Mouse (Mus musculus): ENCODE data around the gene C1ra. TPM values are rescaled to one million over a fixed set of nuclear protein-coding genes. Genes with fewer than 3 reads are reported as not detected.
"Not testable (repeated sequence)": the region's sequence is repeated elsewhere in the genome, so short reads cannot be mapped to it uniquely, and the experiment has no call there.

The C1ra gene
- polyA plus RNA-seq (2015; fragmentation: Nextera tagmentation; extraction: Ambion mirVana) = 23.2 and 24.7 TPM in 2 replicates

GRCm38 (mm10) chr6:124512355-124512836 is at the start of gene C1ra:
TSS of gene C1ra (plus strand) at chr6:124512405.
- H3K27ac ChIP-seq (ENCODE audit: low read length) = no peak within 1 kb of the TSS
- H3K4me1 ChIP-seq (ENCODE audit: insufficient read depth, low read depth, low read length) = no peaks in the 10 kb centered on the region
- H3K4me3 ChIP-seq (ENCODE audit: low read depth, low read length) = peak within 1 kb of the TSS; percentile 36
- H3K9ac ChIP-seq (replicated peaks; ENCODE audit: low read depth) = 0 out of 2 replicates have a peak within 1 kb of the TSS, but pooled peaks have one; percentile 43
- no peaks in the 10 kb centered on the region for H3K9me3 ChIP-seq (ENCODE audit: low read length)
- H3K36me3 ChIP-seq (ENCODE audit: insufficient read depth, low read length) = no peaks in the 10 kb centered on the region
- no peaks in the 10 kb centered on the region for H3K27me3 ChIP-seq (replicated peaks; ENCODE audit: insufficient read depth, low read length)
- WGBS = 3% methylated on average over 6 of the region's 6 CpGs
- peak within 1 kb of the TSS; percentile 63 for H3K4me2 ChIP-seq (replicated peaks; ENCODE audit: low read depth, low read length)
- TF ChIP-seq EP300 (IDR thresholded peaks at IDR 0.05) = no peak
- TF ChIP-seq CTCF (IDR thresholded peaks at IDR 0.05) = peak; percentile 83
- ATAC-seq (peak; percentile 67), DNase-seq (ENCODE audit: low spot score) (peak; percentile 87)

- no peak for ATAC-seq
- WGBS = 21% methylated on average over 8 of the region's 8 CpGs
- Histone ChIP-seq H3K9ac (replicated peaks; ENCODE audit: low read depth) (no peak overlapping the region), H3K36me3 (ENCODE audit: insufficient read depth, low read length) (no peaks in the 10 kb centered on the region), H3K27ac (ENCODE audit: low read length) (no peak overlapping the region), H3K9me3 (ENCODE audit: low read length) (no peaks in the 10 kb centered on the region), H3K4me1 (ENCODE audit: insufficient read depth, low read depth, low read length) (no peaks in the 10 kb centered on the region), H3K27me3 (replicated peaks; ENCODE audit: insufficient read depth, low read length) (no peaks in the 10 kb centered on the region), H3K4me3 (ENCODE audit: low read depth, low read length) (no peak overlapping the region), H3K4me2 (replicated peaks; ENCODE audit: low read depth, low read length) (no peak overlapping the region)
- no peak for DNase-seq (ENCODE audit: low spot score)
- TF ChIP-seq EP300 (IDR thresholded peaks at IDR 0.05) (no peak), CTCF (IDR thresholded peaks at IDR 0.05) (no peak)
These were observed 48.3 kb upstream of the C1ra start for GRCm38 (mm10) chr6:124463881-124464291.

- Histone ChIP-seq H3K4me2 (replicated peaks; ENCODE audit: low read depth, low read length) (peak within 1 kb of the TSS; percentile 62), H3K36me3 (ENCODE audit: insufficient read depth, low read length) (no peaks in the 10 kb centered on the region), H3K9me3 (ENCODE audit: low read length) (no peaks in the 10 kb centered on the region), H3K4me1 (ENCODE audit: insufficient read depth, low read depth, low read length) (no peaks in the 10 kb centered on the region), H3K9ac (replicated peaks; ENCODE audit: low read depth) (no peak within 1 kb of the TSS), H3K27ac (ENCODE audit: low read length) (no peak within 1 kb of the TSS), H3K27me3 (replicated peaks; ENCODE audit: insufficient read depth, low read length) (no peaks in the 10 kb centered on the region), H3K4me3 (ENCODE audit: low read depth, low read length) (peak within 1 kb of the TSS; percentile 28)
- WGBS = 6% methylated on average over 27 of the region's 27 CpGs
- ATAC-seq (peak; percentile 86), DNase-seq (ENCODE audit: low spot score) (peak; percentile 74)
- no peak for TF ChIP-seq CTCF (IDR thresholded peaks at IDR 0.05)
- TF ChIP-seq EP300 (IDR thresholded peaks at IDR 0.05) = no peak
These were observed 47.6 kb upstream of the C1ra start, which contains the start of gene Clstn3 for GRCm38 (mm10) chr6:124464305-124465271. TSS of gene Clstn3 (minus strand) at chr6:124464794.

- 36% methylated on average over 6 of the region's 6 CpGs for WGBS
- Histone ChIP-seq H3K27me3 (replicated peaks; ENCODE audit: insufficient read depth, low read length) (no peaks in the 10 kb centered on the region), H3K9ac (replicated peaks; ENCODE audit: low read depth) (no peak overlapping the region), H3K4me3 (ENCODE audit: low read depth, low read length) (peak overlapping the region; percentile 28; the same call in 1 of the 2 replicates), H3K9me3 (ENCODE audit: low read length) (no peaks in the 10 kb centered on the region), H3K27ac (ENCODE audit: low read length) (no peak overlapping the region), H3K4me1 (ENCODE audit: insufficient read depth, low read depth, low read length) (no peaks in the 10 kb centered on the region), H3K4me2 (replicated peaks; ENCODE audit: low read depth, low read length) (peak overlapping the region; percentile 62), H3K36me3 (ENCODE audit: insufficient read depth, low read length) (no peaks in the 10 kb centered on the region)
- no peak for DNase-seq (ENCODE audit: low spot score)
- no peak for ATAC-seq
- TF ChIP-seq EP300 (IDR thresholded peaks at IDR 0.05) (no peak), CTCF (IDR thresholded peaks at IDR 0.05) (no peak)
These were observed 46.9 kb upstream of the C1ra start for GRCm38 (mm10) chr6:124465299-124465698.

- WGBS = 73% methylated on average over 6 of the region's 6 CpGs
- H3K4me2 ChIP-seq (replicated peaks; ENCODE audit: low read depth, low read length) = no peak overlapping the region
These were observed 46.5 kb upstream of the C1ra start for GRCm38 (mm10) chr6:124465729-124466128.

GRCm38 (mm10) chr6:124471121-124471520 is 41.1 kb upstream of the C1ra start:
- no peak for TF ChIP-seq EP300 (IDR thresholded peaks at IDR 0.05)
- no peak for TF ChIP-seq CTCF (IDR thresholded peaks at IDR 0.05)
- no peaks in the 10 kb centered on the region for H3K9me3 ChIP-seq (ENCODE audit: low read length)
- no peak for ATAC-seq

More at GRCm38 (mm10) chr6:124465729-124466128, 46.5 kb upstream of the C1ra start:
- Histone ChIP-seq H3K9me3 (ENCODE audit: low read length) (no peaks in the 10 kb centered on the region), H3K4me3 (ENCODE audit: low read depth, low read length) (no peak overlapping the region), H3K27me3 (replicated peaks; ENCODE audit: insufficient read depth, low read length) (no peaks in the 10 kb centered on the region), H3K36me3 (ENCODE audit: insufficient read depth, low read length) (no peaks in the 10 kb centered on the region), H3K4me1 (ENCODE audit: insufficient read depth, low read depth, low read length) (no peaks in the 10 kb centered on the region), H3K9ac (replicated peaks; ENCODE audit: low read depth) (no peak overlapping the region), H3K27ac (ENCODE audit: low read length) (no peak overlapping the region)
- DNase-seq (ENCODE audit: low spot score) (no peak), ATAC-seq (no peak)
- no peak for TF ChIP-seq EP300 (IDR thresholded peaks at IDR 0.05)
- no peak for TF ChIP-seq CTCF (IDR thresholded peaks at IDR 0.05)

GRCm38 (mm10) chr6:124471783-124472638 is 40.2 kb upstream of the C1ra start:
- not testable (repeated sequence) for H3K36me3 ChIP-seq (ENCODE audit: insufficient read depth, low read length)
- WGBS = 69% methylated on average over 6 of the region's 6 CpGs

More at GRCm38 (mm10) chr6:124471121-124471520, 41.1 kb upstream of the C1ra start:
- Histone ChIP-seq H3K4me2 (replicated peaks; ENCODE audit: low read depth, low read length) (no peak overlapping the region), H3K36me3 (ENCODE audit: insufficient read depth, low read length) (no peaks in the 10 kb centered on the region), H3K9ac (replicated peaks; ENCODE audit: low read depth) (no peak overlapping the region), H3K4me3 (ENCODE audit: low read depth, low read length) (no peak overlapping the region), H3K27ac (ENCODE audit: low read length) (no peak overlapping the region), H3K4me1 (ENCODE audit: insufficient read depth, low read depth, low read length) (no peaks in the 10 kb centered on the region), H3K27me3 (replicated peaks; ENCODE audit: insufficient read depth, low read length) (no peaks in the 10 kb centered on the region)
- WGBS = 90% methylated on average over 3 of the region's 3 CpGs
- no peak for DNase-seq (ENCODE audit: low spot score)

More at GRCm38 (mm10) chr6:124471783-124472638, 40.2 kb upstream of the C1ra start:
- not testable (repeated sequence) for ATAC-seq; H3K9me3 ChIP-seq (ENCODE audit: low read length); H3K27me3 ChIP-seq (replicated peaks; ENCODE audit: insufficient read depth, low read length); H3K4me2 ChIP-seq (replicated peaks; ENCODE audit: low read depth, low read length); H3K4me1 ChIP-seq (ENCODE audit: insufficient read depth, low read depth, low read length); H3K4me3 ChIP-seq (ENCODE audit: low read depth, low read length); H3K9ac ChIP-seq (replicated peaks; ENCODE audit: low read depth); DNase-seq (ENCODE audit: low spot score); H3K27ac ChIP-seq (ENCODE audit: low read length)

All from lung, postnatal 0 days (tissue).